Mouse (Mus musculus) heart, adult 11 months (tissue): ENCODE results near the gene Pramel3.
"Not testable (repeated sequence)": the region's sequence is repeated elsewhere in the genome, so short reads cannot be mapped to it uniquely, and the experiment has no call there.

ENCODE experiments used
- DNase-seq: peaks from one replicate; pipeline ENCODE4 v3.0.0; 2022

The Pramel3 gene

GRCm38 (mm10) chrX:135302007-135302406 lies at the start of gene Pramel3:
Pramel3 (plus strand) TSS chrX:135302307.
- not testable (repeated sequence) for DNase-seq

GRCm38 (mm10) chrX:135360685-135361084 lies 58.6 kb downstream of the Pramel3 start:
- not testable (repeated sequence) for DNase-seq

- not testable (repeated sequence) for DNase-seq
These were observed 59.8 kb downstream of the Pramel3 start for GRCm38 (mm10) chrX:135361943-135362342.
